Mouse (Mus musculus): ENCODE measurements around the gene Spef1. TPM values are rescaled to one million over a fixed set of nuclear protein-coding genes. Genes with fewer than 3 reads are reported as not detected.

Gene Spef1
- polyA plus RNA-seq, 2 experiments: 6.7 to 16.3 TPM

GRCm38 (mm10) chr2:131221853-131222515 lies 34.9 kb upstream of the Spef1 start:
- ATAC-seq (ENCODE audit: low FRiP score, low read depth): no peak
- Histone ChIP-seq H3K9me3 (ENCODE audit: control insufficient read depth, low read length) (no peaks in the 10 kb centered on the region), H3K27me3 (ENCODE audit: control insufficient read depth, insufficient read depth, low read length) (no peaks in the 10 kb centered on the region), H3K36me3 (ENCODE audit: control insufficient read depth, insufficient read depth, low read length) (no peaks in the 10 kb centered on the region), H3K4me1 (ENCODE audit: control insufficient read depth, insufficient read depth, low read length) (no peaks in the 10 kb centered on the region), H3K27ac (replicated peaks; ENCODE audit: low read depth, low read length) (no peak overlapping the region), H3K4me3 (replicated peaks; ENCODE audit: low read length) (no peak overlapping the region), H3K4me2 (replicated peaks; ENCODE audit: low read depth, low read length, severe bottlenecking) (no peak overlapping the region), H3K9ac (ENCODE audit: low read depth, low read length, severe bottlenecking) (no peak overlapping the region)
- 77% methylated on average over 3 of the region's 3 CpGs for WGBS
- DNase-seq (ENCODE audit: low spot score): no peak
- TF ChIP-seq POLR2A (IDR thresholded peaks at IDR 0.05; ENCODE audit: borderline replicate concordance, extremely low read depth, insufficient read depth, insufficient read length): no peak

- no peaks in the 10 kb centered on the region for H3K27me3 ChIP-seq (ENCODE audit: control insufficient read depth, insufficient read depth, low read length)
- no peak overlapping the region for H3K4me2 ChIP-seq (replicated peaks; ENCODE audit: low read depth, low read length, severe bottlenecking)
- 77% methylated on average over 4 of the region's 4 CpGs for WGBS
- ATAC-seq (ENCODE audit: low FRiP score, low read depth) (no peak), DNase-seq (ENCODE audit: low spot score) (no peak)
- H3K27ac ChIP-seq (replicated peaks; ENCODE audit: low read depth, low read length): no peak overlapping the region
- H3K9ac ChIP-seq (ENCODE audit: low read depth, low read length, severe bottlenecking): no peak overlapping the region
- H3K9me3 ChIP-seq (ENCODE audit: control insufficient read depth, low read length): no peaks in the 10 kb centered on the region
- no peak for TF ChIP-seq POLR2A (IDR thresholded peaks at IDR 0.05; ENCODE audit: borderline replicate concordance, extremely low read depth, insufficient read depth, insufficient read length)
- H3K4me3 ChIP-seq (replicated peaks; ENCODE audit: low read length): no peak overlapping the region
- H3K4me1 ChIP-seq (ENCODE audit: control insufficient read depth, insufficient read depth, low read length): no peaks in the 10 kb centered on the region
- no peaks in the 10 kb centered on the region for H3K36me3 ChIP-seq (ENCODE audit: control insufficient read depth, insufficient read depth, low read length)
Observed at GRCm38 (mm10) chr2:131220030-131220429, 32.9 kb upstream of the Spef1 start.

- Histone ChIP-seq H3K4me2 (replicated peaks; ENCODE audit: low read depth, low read length, severe bottlenecking) (no peak overlapping the region), H3K27ac (replicated peaks; ENCODE audit: low read depth, low read length) (no peak overlapping the region), H3K4me3 (replicated peaks; ENCODE audit: low read length) (no peak overlapping the region), H3K9ac (ENCODE audit: low read depth, low read length, severe bottlenecking) (no peak overlapping the region), H3K36me3 (ENCODE audit: control insufficient read depth, insufficient read depth, low read length) (peaks cover 8% of the 10 kb centered on the region; the same call in 1 of the 2 replicates), H3K9me3 (ENCODE audit: control insufficient read depth, low read length) (no peaks in the 10 kb centered on the region), H3K27me3 (ENCODE audit: control insufficient read depth, insufficient read depth, low read length) (no peaks in the 10 kb centered on the region), H3K4me1 (ENCODE audit: control insufficient read depth, insufficient read depth, low read length) (peaks cover 2% of the 10 kb centered on the region)
- WGBS: 76% methylated on average over 7 of the region's 7 CpGs
- DNase-seq (ENCODE audit: low spot score) (no peak), ATAC-seq (ENCODE audit: low FRiP score, low read depth) (no peak)
- no peak for TF ChIP-seq POLR2A (IDR thresholded peaks at IDR 0.05; ENCODE audit: borderline replicate concordance, extremely low read depth, insufficient read depth, insufficient read length)
Observed at GRCm38 (mm10) chr2:131215941-131216858, 29.1 kb upstream of the Spef1 start.

GRCm38 (mm10) chr2:131213773-131214172 lies 26.7 kb upstream of the Spef1 start:
- H3K9ac ChIP-seq (ENCODE audit: low read depth, low read length, severe bottlenecking): no peak overlapping the region

GRCm38 (mm10) chr2:131211026-131211615 lies 24.0 kb upstream of the Spef1 start:
- H3K36me3 ChIP-seq (ENCODE audit: control insufficient read depth, insufficient read depth, low read length): peaks cover 8% of the 10 kb centered on the region; the same call in 1 of the 2 replicates
- ATAC-seq (ENCODE audit: low FRiP score, low read depth) (no peak), DNase-seq (ENCODE audit: low spot score) (no peak)
- H3K27me3 ChIP-seq (ENCODE audit: control insufficient read depth, insufficient read depth, low read length): no peaks in the 10 kb centered on the region
- H3K4me3 ChIP-seq (replicated peaks; ENCODE audit: low read length): peak overlapping the region; percentile 55
- H3K4me1 ChIP-seq (ENCODE audit: control insufficient read depth, insufficient read depth, low read length): peaks cover 5% of the 10 kb centered on the region
- 67% methylated on average over 9 of the region's 9 CpGs for WGBS
- no peaks in the 10 kb centered on the region for H3K9me3 ChIP-seq (ENCODE audit: control insufficient read depth, low read length)
- no peak for TF ChIP-seq POLR2A (IDR thresholded peaks at IDR 0.05; ENCODE audit: borderline replicate concordance, extremely low read depth, insufficient read depth, insufficient read length)
- H3K27ac ChIP-seq (replicated peaks; ENCODE audit: low read depth, low read length): peak overlapping the region; percentile 82; the same call in 1 of the 2 replicates
- peak overlapping the region; percentile 65 for H3K4me2 ChIP-seq (replicated peaks; ENCODE audit: low read depth, low read length, severe bottlenecking)
- H3K9ac ChIP-seq (ENCODE audit: low read depth, low read length, severe bottlenecking): peak overlapping the region; percentile 71

More at GRCm38 (mm10) chr2:131213773-131214172, 26.7 kb upstream of the Spef1 start:
- Histone ChIP-seq H3K4me2 (replicated peaks; ENCODE audit: low read depth, low read length, severe bottlenecking) (no peak overlapping the region), H3K9me3 (ENCODE audit: control insufficient read depth, low read length) (no peaks in the 10 kb centered on the region), H3K27me3 (ENCODE audit: control insufficient read depth, insufficient read depth, low read length) (no peaks in the 10 kb centered on the region), H3K27ac (replicated peaks; ENCODE audit: low read depth, low read length) (no peak overlapping the region), H3K4me1 (ENCODE audit: control insufficient read depth, insufficient read depth, low read length) (peaks cover 5% of the 10 kb centered on the region), H3K4me3 (replicated peaks; ENCODE audit: low read length) (no peak overlapping the region), H3K36me3 (ENCODE audit: control insufficient read depth, insufficient read depth, low read length) (peaks cover 8% of the 10 kb centered on the region; the same call in 1 of the 2 replicates)
- 79% methylated on average over 7 of the region's 7 CpGs for whole genome bisulfite sequencing
- no peak for ATAC-seq (ENCODE audit: low FRiP score, low read depth)
- no peak for TF ChIP-seq POLR2A (IDR thresholded peaks at IDR 0.05; ENCODE audit: borderline replicate concordance, extremely low read depth, insufficient read depth, insufficient read length)
- DNase-seq (ENCODE audit: low spot score): no peak

All from limb, embryonic 14.5 days (tissue).